Mouse (Mus musculus) retina, postnatal 1 day (tissue): ENCODE measurements around the gene Fgd3.
A peak's percentile ranks its signal among the peaks of the same experiment; 100 is the strongest.

Source experiments
- DNase-seq: peaks from one replicate; pipeline ENCODE4 v3.0.0-alpha.2; 2012

The Fgd3 gene

GRCm38 (mm10) chr13:49320040-49320439, at the start of gene Fgd3:
Gene Fgd3 (minus strand): TSS chr13:49320311.
- DNase-seq, result peak; percentile 92

DNA sequence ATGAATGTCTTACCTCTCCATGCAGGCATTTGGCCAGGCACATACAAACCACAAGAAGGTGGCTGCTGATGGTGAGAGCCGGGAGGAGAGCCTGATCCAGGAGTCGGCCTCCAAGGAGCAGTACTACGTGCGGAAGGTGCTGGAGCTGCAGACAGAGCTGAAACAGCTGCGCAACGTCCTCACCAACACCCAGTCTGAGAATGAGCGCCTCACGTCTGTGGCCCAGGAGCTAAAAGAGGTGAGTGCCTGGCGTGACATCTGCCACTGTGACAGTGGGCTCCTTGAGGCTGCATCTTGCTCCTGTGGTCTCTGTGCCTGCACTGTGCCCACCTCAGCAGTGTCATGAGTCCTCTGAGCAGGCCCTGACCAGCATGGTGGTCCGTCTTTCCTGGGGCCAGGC, 49.3 kb upstream of the Fgd3 start:
- no peak for DNase-seq

DNA sequence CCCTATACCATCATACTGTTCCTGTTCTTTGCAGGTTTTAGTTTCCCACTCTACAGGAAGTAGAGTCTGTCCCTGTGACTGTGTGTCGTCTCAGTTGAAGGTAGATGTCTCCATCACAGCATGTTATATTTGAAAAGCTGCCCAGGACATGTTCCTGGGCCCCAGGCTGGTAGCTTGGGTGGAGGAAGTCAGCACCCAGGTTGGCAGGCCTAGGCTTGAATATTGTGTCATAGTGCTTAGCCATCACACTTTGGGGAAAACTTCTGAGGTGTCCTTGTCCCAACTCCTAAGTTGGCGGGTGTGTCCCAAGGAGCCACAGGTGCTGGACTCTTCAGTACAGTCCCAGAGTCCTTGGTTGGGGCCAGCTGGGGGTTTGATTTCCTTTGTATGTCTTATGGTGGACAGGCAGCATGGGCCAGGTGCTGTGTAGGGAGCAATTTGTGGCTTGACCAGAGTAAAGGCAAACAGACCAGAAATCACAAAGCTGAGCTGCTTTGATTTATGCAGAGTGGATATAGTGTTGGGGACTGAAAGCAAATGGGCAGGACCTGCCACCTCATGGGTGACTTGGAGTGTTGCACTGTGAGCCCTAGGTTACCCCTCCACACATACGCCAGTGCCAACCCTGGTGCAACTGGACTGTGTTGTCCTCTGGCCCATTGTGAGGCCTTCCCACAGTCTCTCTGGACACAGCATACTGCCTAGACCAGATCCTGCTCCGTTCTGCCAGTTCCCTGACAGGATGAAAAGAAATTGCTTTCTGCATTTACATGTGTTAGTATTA, 47.7 kb upstream of the Fgd3 start:
- DNase-seq, result no peak

- no peak for DNase-seq
These were observed 44.6 kb upstream of the Fgd3 start for GRCm38 (mm10) chr13:49364716-49365115.

GRCm38 (mm10) chr13:49362804-49363203, 42.7 kb upstream of the Fgd3 start:
- DNase-seq, result peak; percentile 38

GRCm38 (mm10) chr13:49362364-49362763, 42.3 kb upstream of the Fgd3 start:
- peak; percentile 20 for DNase-seq

DNA sequence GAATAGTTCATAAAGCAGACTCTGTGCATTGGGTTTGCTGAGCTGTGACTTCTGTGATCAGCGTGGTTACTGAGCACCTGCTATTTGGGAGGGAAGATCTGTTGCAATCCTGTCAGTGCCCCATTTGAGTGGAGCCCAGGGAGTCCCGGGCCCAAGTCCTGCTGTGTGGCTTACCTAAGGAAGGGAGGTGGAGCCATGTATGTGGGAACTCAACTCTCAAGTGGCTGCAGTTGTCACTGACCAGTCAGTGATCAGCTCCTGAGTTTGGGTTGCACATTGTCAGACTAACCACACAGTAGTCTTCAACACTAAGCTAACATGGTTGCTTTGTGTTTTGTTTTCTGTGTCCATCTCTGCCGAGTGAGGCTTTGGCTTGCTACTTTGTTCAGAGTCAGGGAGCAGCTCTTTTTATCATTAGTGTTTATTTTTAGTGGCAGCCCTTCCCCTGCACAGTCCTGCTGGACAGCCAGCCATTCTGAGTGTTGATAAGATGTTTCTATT, 40.8 kb upstream of the Fgd3 start:
- no peak for DNase-seq

- no peak for DNase-seq
These were observed 38.1 kb upstream of the Fgd3 start for GRCm38 (mm10) chr13:49358184-49358583.

DNA sequence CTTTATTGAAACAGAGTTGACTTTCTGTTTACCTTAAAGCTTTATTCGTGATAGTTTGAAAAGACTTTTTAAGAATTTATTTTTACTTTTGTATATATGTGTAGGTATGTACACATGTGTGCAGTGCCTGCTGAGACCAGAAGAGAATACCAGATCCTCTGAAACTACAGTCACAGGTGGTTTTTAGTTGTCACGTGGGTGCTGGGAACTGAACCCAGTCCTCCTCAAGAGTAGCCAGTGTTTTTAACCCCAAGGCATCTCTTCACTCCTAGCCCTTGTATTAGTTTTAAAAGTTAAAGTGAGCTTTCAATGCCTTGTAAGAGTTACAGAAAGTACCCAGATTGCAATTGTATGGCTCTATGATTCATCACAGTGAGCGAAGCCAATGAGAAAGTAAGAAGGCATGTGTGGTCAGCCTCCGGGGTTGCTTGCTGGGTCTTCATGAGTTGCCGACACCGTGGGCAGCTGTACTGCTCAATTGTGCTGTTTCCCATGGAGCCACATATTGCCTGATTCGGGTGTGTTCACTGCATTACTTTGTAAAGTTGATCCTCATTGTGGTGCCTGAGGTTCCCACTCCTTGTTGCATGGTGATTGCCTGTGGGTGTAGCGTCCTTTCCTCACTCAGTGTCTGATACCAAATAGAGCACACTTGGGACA, 37.4 kb upstream of the Fgd3 start:
- DNase-seq, result no peak

- DNase-seq, result no peak
These were observed 36.0 kb upstream of the Fgd3 start for GRCm38 (mm10) chr13:49356090-49356489.

DNA sequence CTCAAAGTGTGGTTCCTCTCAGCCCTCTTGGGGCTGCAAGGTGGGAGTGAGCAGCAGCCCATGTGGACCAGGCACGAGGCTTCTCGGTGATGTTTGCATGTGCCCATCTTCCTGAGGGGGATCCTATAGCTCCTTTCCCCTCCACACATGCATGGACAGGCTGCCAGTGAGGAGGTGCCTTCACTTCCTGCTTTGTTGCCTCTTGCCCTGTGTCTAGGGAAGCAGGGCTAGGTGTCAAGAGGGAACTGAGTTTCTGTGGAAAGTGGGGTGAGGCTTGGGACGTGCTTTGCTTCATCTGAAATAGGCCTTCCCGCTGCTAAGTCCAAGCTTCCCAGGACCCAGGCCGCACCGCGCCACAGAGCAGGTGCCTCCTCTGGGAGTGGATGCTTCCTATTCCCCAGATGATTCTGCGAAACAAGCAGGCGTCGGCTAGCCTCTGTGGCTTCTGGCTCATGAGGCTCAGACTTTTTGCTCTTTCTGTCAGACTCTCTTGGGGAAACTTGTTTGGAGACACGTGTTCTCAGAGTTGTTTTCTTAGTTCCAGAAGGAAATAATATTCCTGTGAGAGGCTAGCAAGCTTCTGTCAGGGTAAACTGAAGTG, 35.5 kb upstream of the Fgd3 start:
- DNase-seq, result no peak

- no peak for DNase-seq
These were observed 33.9 kb upstream of the Fgd3 start for GRCm38 (mm10) chr13:49353991-49354507.

GRCm38 (mm10) chr13:49353422-49353821, 33.3 kb upstream of the Fgd3 start:
- no peak for DNase-seq

GRCm38 (mm10) chr13:49352581-49353159, 32.6 kb upstream of the Fgd3 start:
- peak; percentile 80 for DNase-seq

DNA sequence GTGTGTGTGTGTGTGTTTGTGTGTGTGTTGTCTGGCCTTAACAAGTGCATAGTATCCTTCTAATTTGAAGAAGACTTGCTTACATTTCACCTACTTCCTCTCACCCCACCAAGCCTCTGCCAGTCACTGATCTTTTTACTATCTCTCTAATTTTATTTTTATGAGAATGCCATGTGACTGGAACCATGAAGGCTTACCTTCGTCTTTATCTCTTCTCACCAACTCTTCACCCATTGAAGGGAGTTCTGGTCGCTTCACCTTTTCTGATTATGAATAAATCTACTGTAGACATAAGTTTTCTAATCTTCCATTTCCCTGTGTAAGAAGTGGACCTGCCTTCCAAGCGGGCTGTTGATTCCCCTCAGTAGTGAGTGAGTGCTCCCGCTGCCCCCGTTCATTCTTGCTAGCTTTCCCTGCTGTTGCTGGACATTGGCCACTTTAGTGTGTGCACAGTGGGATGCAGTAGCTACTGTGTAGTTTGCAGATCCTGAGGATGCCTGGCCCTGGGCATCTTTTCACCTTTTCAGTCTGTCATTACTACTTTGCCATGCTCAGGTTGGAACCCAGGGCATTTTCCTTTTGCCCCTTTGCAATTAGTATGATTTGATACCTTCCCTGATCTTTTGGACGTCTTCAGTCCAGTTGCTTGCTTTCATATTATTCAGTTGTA, 29.9 kb upstream of the Fgd3 start:
- DNase-seq, result no peak

DNA sequence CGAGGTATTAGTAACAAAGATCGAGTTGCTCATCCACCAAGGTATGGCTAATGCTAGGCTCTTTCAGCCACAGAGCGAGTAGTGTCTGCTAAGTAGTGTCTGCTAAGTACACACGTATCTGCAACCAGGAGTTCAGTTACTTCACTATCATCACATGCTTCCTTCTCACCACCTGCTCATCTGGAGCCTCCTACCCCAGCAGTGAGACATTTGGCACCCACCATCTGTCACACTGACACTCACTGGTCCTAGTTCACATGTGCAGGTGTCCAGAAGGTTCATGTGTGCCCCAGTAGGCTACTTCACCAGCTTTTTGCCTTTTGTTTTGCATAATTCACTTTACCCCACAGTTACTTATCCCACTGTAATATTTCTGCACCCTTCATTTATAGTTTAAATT, 29.2 kb upstream of the Fgd3 start:
- DNase-seq, result no peak

- DNase-seq, result no peak
These were observed 28.4 kb upstream of the Fgd3 start for GRCm38 (mm10) chr13:49348522-49348921.

DNA sequence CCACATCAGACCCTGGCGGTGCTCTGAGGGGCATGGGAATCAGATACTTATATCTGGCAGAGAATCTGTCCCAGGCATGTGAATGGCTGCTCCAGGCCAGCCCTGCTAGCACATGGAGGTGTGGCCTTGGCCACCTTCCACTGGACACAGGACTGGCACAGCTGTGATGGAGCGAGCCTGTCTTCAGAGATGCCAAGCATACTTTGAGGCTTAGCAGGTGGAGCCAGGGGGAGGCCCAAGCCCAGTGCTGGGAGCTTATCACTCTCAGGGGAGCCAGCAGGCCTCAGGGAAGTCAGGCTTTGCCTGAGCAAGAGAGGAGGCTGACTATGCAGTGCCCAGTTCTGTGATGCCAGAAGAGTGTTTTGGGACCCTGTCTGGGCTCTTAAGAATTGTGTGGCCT, 25.4 kb upstream of the Fgd3 start:
- no peak for DNase-seq

GRCm38 (mm10) chr13:49344567-49344966, 24.5 kb upstream of the Fgd3 start:
- no peak for DNase-seq

DNA sequence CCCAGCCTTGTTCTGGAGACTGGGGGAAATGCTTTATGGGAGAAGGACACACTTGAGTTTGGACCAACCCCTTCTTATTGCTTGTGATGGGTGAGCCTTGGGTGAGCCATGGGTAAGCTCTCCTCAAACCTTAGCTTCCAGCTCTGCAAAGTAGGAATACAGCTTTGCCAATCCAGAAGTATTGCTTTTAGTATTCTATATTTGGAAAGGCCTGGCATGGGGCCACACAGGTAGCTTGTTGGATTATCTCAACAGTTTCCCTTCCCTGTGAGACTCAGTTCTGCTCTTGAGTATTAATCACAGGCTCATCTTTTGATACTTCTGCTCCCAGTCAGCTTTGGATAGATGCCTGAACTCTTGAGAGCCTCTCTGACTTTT, 22.6 kb upstream of the Fgd3 start:
- no peak for DNase-seq

- DNase-seq, result peak; percentile 50
These were observed 22.0 kb upstream of the Fgd3 start for GRCm38 (mm10) chr13:49341831-49342722.
